Mouse (Mus musculus) heart, postnatal 0 days (tissue): ENCODE results near the gene Il11ra1.

Experiments
- CTCF ChIP-seq: IDR thresholded peaks from 2 replicates; pipeline ENCODE4 v1.5.1; 2016; ENCODE audit warnings: antibody characterized with exemption, control low read depth, low read depth
- EP300 ChIP-seq: IDR thresholded peaks from 2 replicates; pipeline ENCODE4 v1.6.1; 2016; ENCODE audit warnings: antibody characterized with exemption, low read depth

DNA sequence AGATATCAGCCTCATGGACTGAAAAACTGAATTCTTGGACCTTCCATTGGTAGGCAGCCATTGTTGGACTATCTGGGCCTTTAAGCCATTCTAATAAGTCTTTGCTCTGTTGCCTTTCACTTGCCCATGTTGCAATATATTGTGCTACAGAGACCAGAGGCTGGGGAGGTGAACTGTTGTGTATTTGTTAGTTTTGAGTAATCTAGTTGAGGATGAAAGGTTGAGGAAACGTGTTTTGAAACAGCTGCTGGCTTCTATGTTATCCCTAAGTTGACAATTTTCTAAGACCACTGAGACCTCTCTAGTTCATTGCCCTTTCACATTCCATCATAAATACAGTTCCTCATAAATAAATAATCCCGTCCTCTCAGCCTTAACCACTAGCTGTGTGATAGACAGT is 44.3 kb downstream of the Il11ra1 start:
- TF ChIP-seq CTCF: no peak
- no peak for TF ChIP-seq EP300
